ENCODE assay signal across 8 mouse cellular contexts in the genomic region with DNA sequence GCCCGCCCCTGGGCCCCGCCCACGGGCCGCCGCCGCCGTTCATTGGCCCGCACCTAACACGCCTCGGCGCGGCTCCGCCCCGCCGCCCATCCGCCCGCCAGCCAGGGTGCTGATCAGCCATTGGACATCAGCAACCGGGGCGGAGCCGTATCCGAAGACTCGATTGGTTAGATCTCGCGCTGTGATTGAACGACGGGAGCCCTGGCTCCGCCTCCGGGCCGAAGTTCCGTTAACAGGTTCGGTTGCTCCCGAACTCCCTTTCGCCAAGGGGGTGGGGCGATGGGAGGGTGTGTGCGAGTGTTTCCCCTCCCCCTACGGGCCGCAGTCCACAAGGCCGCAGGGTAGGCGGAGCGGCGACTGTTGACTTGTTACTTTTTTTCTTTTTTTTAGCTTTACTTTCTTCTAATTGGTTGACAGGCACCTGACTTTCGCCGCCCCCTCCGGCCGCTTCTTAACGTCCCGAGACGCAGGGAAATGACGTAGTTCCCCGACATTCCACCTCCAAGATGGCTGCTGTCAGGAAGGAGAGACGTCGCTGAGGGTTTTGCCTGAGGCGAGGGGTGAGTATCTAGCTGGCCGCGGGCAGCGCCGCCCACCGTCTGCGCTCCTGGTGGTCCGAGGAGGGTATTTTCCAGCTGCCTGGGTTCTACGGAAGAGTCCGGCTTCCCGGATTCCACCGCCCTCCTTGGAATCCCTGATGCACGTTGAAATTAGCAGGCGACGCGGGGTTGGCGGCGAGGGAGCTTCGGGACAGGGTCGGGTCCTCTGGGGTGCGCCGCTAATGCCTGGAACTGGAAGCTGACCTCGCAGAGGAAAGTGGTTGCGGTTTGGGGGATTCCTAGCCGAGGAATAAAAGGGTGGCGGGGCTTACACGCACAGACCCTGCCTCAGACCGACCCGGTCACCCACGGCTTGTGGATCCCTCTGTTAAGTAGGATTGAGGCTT. TPM values are rescaled to one million over a fixed set of nuclear protein-coding genes. Genes with fewer than 3 reads are reported as not detected.
DNase-seq lines count a peak whose midpoint lies in the region; ATAC-seq lines count a peak whose summit lies in the region.

A gene (plus strand): TSS at position 259 of the 946 bp plus-strand sequence.

- H3K4me1 ChIP-seq in hindbrain, embryonic 15.5 days (replicated peaks): peaks cover 33% of the 10 kb centered on the region

- ATAC-seq in hindbrain, embryonic 15.5 days (ENCODE audit: low FRiP score, low read depth): peak; percentile 98

- under 1% methylated on average over 82 of the region's 82 CpGs for WGBS in hindbrain, embryonic 15.5 days

- H3K4me2 ChIP-seq in hindbrain, embryonic 15.5 days: peak within 1 kb of the TSS; percentile 88

- peak; percentile 99 for DNase-seq in T-cell, adult 2 months (ENCODE audit: low spot score)
- peak; percentile 99 for DNase-seq in cerebellum, postnatal 36 days
- peak; percentile 98 to 100 for DNase-seq in frontal cortex, postnatal 36 days (ENCODE audit: low spot score in 2 of 2)
- DNase-seq in left cerebral cortex, adult 11 months (ENCODE audit: low spot score): peak; percentile 99
- peak; percentile 99 to 100 for DNase-seq in lung, postnatal 4 days
- peak; percentile 96 for DNase-seq in retina, postnatal 7 days (ENCODE audit: low read depth, low spot score)
- peak; percentile 92 for DNase-seq in urinary bladder, adult 2 months (ENCODE audit: low spot score)

- H3K36me3 ChIP-seq in hindbrain, embryonic 15.5 days: peaks cover 15% of the 10 kb centered on the region

- no peaks in the 10 kb centered on the region for H3K9me3 ChIP-seq in hindbrain, embryonic 15.5 days

- peak within 1 kb of the TSS; percentile 88 for H3K9ac ChIP-seq in hindbrain, embryonic 15.5 days

- no peaks in the 10 kb centered on the region for H3K27me3 ChIP-seq in hindbrain, embryonic 15.5 days

- H3K4me3 ChIP-seq in hindbrain, embryonic 15.5 days: peak within 1 kb of the TSS; percentile 66

- peak within 1 kb of the TSS; percentile 88 for H3K27ac ChIP-seq in hindbrain, embryonic 15.5 days (replicated peaks)

RNA-seq across cellular contexts. Expression of the gene that starts here (rescaled TPM):
- polyA plus RNA-seq in hindbrain, embryonic 15.5 days (2015; fragmentation: Nextera tagmentation; extraction: Ambion mirVana): 2.8 and 3.1 TPM in 2 replicates
- 13.0 and 22.9 TPM in 2 replicates for polyA plus RNA-seq in urinary bladder, adult 2 months (2012; rRNA removed)

Comparison
In these comparisons a context has a peak if more than half of its experiments do, and no peak if none do; other contexts are left out.
1. Peak in every context shown above with its lines: DNase-seq, ATAC-seq, H3K4me3 ChIP-seq and H3K27ac ChIP-seq.